Mouse (Mus musculus) heart, embryonic 16.5 days (tissue): ENCODE data around the gene Hkdc1. TPM values are rescaled to one million over a fixed set of nuclear protein-coding genes. Genes with fewer than 3 reads are reported as not detected.
"Not testable (repeated sequence)": the region's sequence is repeated elsewhere in the genome, so short reads cannot be mapped to it uniquely, and the experiment has no call there.

ENCODE experiments used
- ATAC-seq: fragments of 200-750 bp; cut with Nextera tagmentation; replicated peaks from 2 replicates; pipeline ENCODE4 v1.8.0; 2017; ENCODE audit warnings: moderate number of reproducible peaks; ENCODE audit not compliant: insufficient read depth, low FRiP score; ENCODE audit errors: extremely low read depth
- H3K27ac ChIP-seq: fragments of 300-500 bp; sonication (generic); 2 replicates; pipeline ENCODE4 v1.5.1; 2014; ENCODE audit warnings: mild to moderate bottlenecking, low read length, control low read depth, moderate library complexity
- H3K27me3 ChIP-seq: fragments of 300-500 bp; sonication (generic); 2 replicates; pipeline ENCODE4 v1.6.1; 2014; ENCODE audit warnings: low read length, mixed read lengths; ENCODE audit not compliant: control insufficient read depth, insufficient read depth
- H3K36me3 ChIP-seq: fragments of 300-500 bp; sonication (generic); 2 replicates; pipeline ENCODE4 v1.6.1; 2014; ENCODE audit not compliant: control insufficient read depth, insufficient read depth
- H3K4me1 ChIP-seq: fragments of 300-500 bp; sonication (generic); 2 replicates; pipeline ENCODE4 v1.6.1; 2014; ENCODE audit warnings: low read length, mixed read lengths; ENCODE audit not compliant: control insufficient read depth, insufficient read depth
- H3K4me2 ChIP-seq: fragments of 300-500 bp; sonication (generic); 2 replicates; pipeline ENCODE4 v1.6.1; 2014; ENCODE audit warnings: low read depth, mild to moderate bottlenecking, control low read depth, low read length
- H3K4me3 ChIP-seq: fragments of 300-500 bp; sonication (generic); 2 replicates; pipeline ENCODE4 v1.5.1; 2014; ENCODE audit warnings: mild to moderate bottlenecking, control low read depth, low read length
- H3K9ac ChIP-seq: fragments of 300-500 bp; sonication (generic); 2 replicates; pipeline ENCODE4 v1.6.1; 2014; ENCODE audit warnings: low read length, control low read depth
- H3K9me3 ChIP-seq: fragments of 300-500 bp; sonication (generic); replicated peaks from 2 replicates; pipeline ENCODE4 v1.6.1; 2016; ENCODE audit warnings: low read length; ENCODE audit not compliant: control insufficient read depth
- WGBS: fragments of 180-500 bp; shearing (Covaris S2); extraction: QIAGEN DNeasy Blood & Tissue Kit; methylation state at CpG from one replicate; pipeline ENCODE4 v1.1.7; 2014; 5-methylcytosine and 5-hydroxymethylcytosine counted together
- polyA plus RNA-seq: library from polyadenylated mRNA; unstranded; fragments of >200 nt; fragmentation: Nextera tagmentation; extraction: Ambion mirVana; gene quantifications from 2 replicates; pipeline ENCODE4 v1.2.1, GENCODE M21; 2015

Hkdc1 gene
- 0.33 and 0.35 TPM in 2 replicates for polyA plus RNA-seq

GRCm38 (mm10) chr10:62422255-62422654 is at the start of gene Hkdc1:
Gene Hkdc1, minus strand, starts transcription at chr10:62422491.
- WGBS = 57% methylated on average over 15 of the region's 15 CpGs
- H3K27ac ChIP-seq = no peak within 1 kb of the TSS
- no peaks in the 10 kb centered on the region for H3K9me3 ChIP-seq
- no peaks in the 10 kb centered on the region for H3K36me3 ChIP-seq
- no peaks in the 10 kb centered on the region for H3K27me3 ChIP-seq
- no peak for ATAC-seq
- no peak within 1 kb of the TSS for H3K4me3 ChIP-seq
- no peak within 1 kb of the TSS for H3K4me2 ChIP-seq
- H3K4me1 ChIP-seq = peaks cover 11% of the 10 kb centered on the region; the same call in 1 of the 2 replicates
- no peak within 1 kb of the TSS for H3K9ac ChIP-seq

GRCm38 (mm10) chr10:62471105-62471504 is 48.8 kb upstream of the Hkdc1 start:
- WGBS = 32% methylated on average over 5 of the region's 5 CpGs
- ATAC-seq = no peak
- H3K9ac ChIP-seq = no peak overlapping the region

GRCm38 (mm10) chr10:62469736-62470135 is 47.4 kb upstream of the Hkdc1 start:
- Histone ChIP-seq H3K27ac (no peak overlapping the region), H3K4me1 (peaks cover 6% of the 10 kb centered on the region; the same call in 1 of the 2 replicates), H3K9me3 (no peaks in the 10 kb centered on the region), H3K9ac (no peak overlapping the region), H3K27me3 (no peaks in the 10 kb centered on the region), H3K4me2 (no peak overlapping the region), H3K4me3 (no peak overlapping the region), H3K36me3 (peaks cover 3% of the 10 kb centered on the region; the same call in 1 of the 2 replicates)
- 88% methylated on average over 4 of the region's 4 CpGs for WGBS
- ATAC-seq = no peak

More at GRCm38 (mm10) chr10:62471105-62471504, 48.8 kb upstream of the Hkdc1 start:
- H3K27me3 ChIP-seq = no peaks in the 10 kb centered on the region
- H3K27ac ChIP-seq = no peak overlapping the region
- H3K4me3 ChIP-seq = no peak overlapping the region
- peaks cover 3% of the 10 kb centered on the region; the same call in 1 of the 2 replicates for H3K36me3 ChIP-seq
- no peak overlapping the region for H3K4me2 ChIP-seq
- peaks cover 6% of the 10 kb centered on the region; the same call in 1 of the 2 replicates for H3K4me1 ChIP-seq
- H3K9me3 ChIP-seq = no peaks in the 10 kb centered on the region

GRCm38 (mm10) chr10:62461321-62461720 is 39.0 kb upstream of the Hkdc1 start:
- Histone ChIP-seq H3K27ac (no peak overlapping the region), H3K9me3 (no peaks in the 10 kb centered on the region), H3K4me3 (no peak overlapping the region), H3K4me2 (no peak overlapping the region), H3K4me1 (no peaks in the 10 kb centered on the region), H3K27me3 (no peaks in the 10 kb centered on the region), H3K9ac (no peak overlapping the region), H3K36me3 (peaks cover 21% of the 10 kb centered on the region)
- no peak for ATAC-seq

- not testable (repeated sequence) for H3K4me3 ChIP-seq, H3K9ac ChIP-seq, H3K4me2 ChIP-seq, H3K27ac ChIP-seq, H3K9me3 ChIP-seq, H3K27me3 ChIP-seq, ATAC-seq
- peaks cover 16% of the 10 kb centered on the region for H3K36me3 ChIP-seq
- 67% methylated on average over 11 of the region's 11 CpGs for WGBS
- H3K4me1 ChIP-seq = peaks cover 15% of the 10 kb centered on the region
These were observed 29.7 kb upstream of the Hkdc1 start for GRCm38 (mm10) chr10:62452001-62452400.

- H3K4me2 ChIP-seq = peak overlapping the region; percentile 83
- H3K9me3 ChIP-seq = no peaks in the 10 kb centered on the region
- peaks cover 15% of the 10 kb centered on the region for H3K4me1 ChIP-seq
- WGBS = 38% methylated on average over 18 of the region's 18 CpGs
- H3K27me3 ChIP-seq = no peaks in the 10 kb centered on the region
- peak overlapping the region; percentile 97 for H3K9ac ChIP-seq
- ATAC-seq = no peak
- peaks cover 21% of the 10 kb centered on the region for H3K36me3 ChIP-seq
- peak overlapping the region; percentile 90 for H3K4me3 ChIP-seq
- H3K27ac ChIP-seq = peak overlapping the region; percentile 77
These were observed 28.0 kb upstream of the Hkdc1 start for GRCm38 (mm10) chr10:62450280-62450640.

- H3K27ac ChIP-seq = peak within 1 kb of the TSS; percentile 77
- WGBS = under 1% methylated on average over 73 of the region's 73 CpGs
- peak within 1 kb of the TSS; percentile 97 for H3K9ac ChIP-seq
- peaks cover 19% of the 10 kb centered on the region for H3K36me3 ChIP-seq
- no peaks in the 10 kb centered on the region for H3K9me3 ChIP-seq
- H3K4me3 ChIP-seq = peak within 1 kb of the TSS; percentile 90
- H3K27me3 ChIP-seq = no peaks in the 10 kb centered on the region
- H3K4me2 ChIP-seq = peak within 1 kb of the TSS; percentile 83
- H3K4me1 ChIP-seq = peaks cover 15% of the 10 kb centered on the region
- peak; percentile 88 for ATAC-seq
These were observed 27.3 kb upstream of the Hkdc1 start, which contains the start of the genes 4930507D05Rik and Supv3l1 for GRCm38 (mm10) chr10:62449364-62450279. Gene 4930507D05Rik, plus strand, starts transcription at chr10:62449489. Gene Supv3l1, minus strand, starts transcription at chr10:62449738.

- Histone ChIP-seq H3K4me3 (no peak overlapping the region), H3K36me3 (peaks cover 64% of the 10 kb centered on the region)
- ATAC-seq = no peak
These were observed 8.1 kb upstream of the Hkdc1 start for GRCm38 (mm10) chr10:62430427-62430826.

More at GRCm38 (mm10) chr10:62430427-62430826, 8.1 kb upstream of the Hkdc1 start:
- Histone ChIP-seq H3K9me3 (no peaks in the 10 kb centered on the region), H3K4me2 (no peak overlapping the region), H3K27me3 (no peaks in the 10 kb centered on the region), H3K9ac (no peak overlapping the region), H3K4me1 (peaks cover 3% of the 10 kb centered on the region; the same call in 1 of the 2 replicates), H3K27ac (no peak overlapping the region)
- 95% methylated on average over 5 of the region's 5 CpGs for WGBS
